In genomic region chr16:97396436-97396835, GRCm38 (mm10) we compare ENCODE assay signal across 22 mouse cellular contexts. TPM values are rescaled to one million over a fixed set of nuclear protein-coding genes. Genes with fewer than 3 reads are reported as not detected.
DNase-seq lines count a peak whose midpoint lies in the region.
"Had no signal": no experiment of that assay in that cellular context is flagged by ENCODE, and none has a peak within 500 bp of the region (broad histone marks: within the 10 kb centered on the region; RNA-seq: fewer than 3 reads in every experiment).

No protein-coding gene starts in this region.

- DNase-seq in frontal cortex, adult 2 months (ENCODE audit: extremely low spot score in 1 of 2, low spot score in 1 of 2), result peak; percentile 50 to 60
- DNase-seq in frontal cortex, postnatal 14 days (ENCODE audit: low spot score in 2 of 2), result no peak
- peak; percentile 36 to 39 for DNase-seq in left cerebral cortex, adult 9 months (ENCODE audit: low spot score in 2 of 2)
- no peak for DNase-seq in left cerebral cortex, postnatal 4 days
- DNase-seq in right cerebral cortex, adult 18-20 months, result peak; percentile 40
- DNase-seq in right cerebral cortex, postnatal 4 days, result no peak
- peak; percentile 81 for DNase-seq in brain, adult 2 months (ENCODE audit: low read depth, low spot score)
- no peak for DNase-seq in cerebellum, postnatal 10 days
- DNase-seq: adrenal gland, postnatal 10 days; adrenal gland, postnatal 36 days; B cell, adult 2 months; cerebellum, adult 11 months; cerebellum, adult 2 months; cerebellum, adult 9-11 months; cerebellum, postnatal 36 days; embryo, embryonic 11 days; gastrocnemius, postnatal 25 days; heart, adult 18-20 months; heart, postnatal 10 days; heart, postnatal 36 days had no signal

- intact Hi-C loops in left cerebral cortex, postnatal 4 days (cut with DNase I), result no loop called here

RNA-seq across cellular contexts. Expression of gene Bace2, which starts 39.9 kb away (rescaled TPM):
- polyA plus RNA-seq in frontal cortex, adult 2 months (2012; rRNA removed), result 2.8 and 3.1 TPM in 2 replicates
- total RNA-seq in left cerebral cortex, postnatal 4 days (2021), result 1 to 10 TPM; 8.3 to 8.8 TPM
- polyA plus RNA-seq: erythroblast, embryonic 14.5 days; G1E had no signal

Comparison
In these comparisons a context has a peak if more than half of its experiments do, and no peak if none do; other contexts are left out.
1. DNase-seq: peak in frontal cortex, adult 2 months (2 of 2), left cerebral cortex, adult 9 months (2 of 2), right cerebral cortex, adult 18-20 months (single experiment) and brain, adult 2 months (single experiment); none in frontal cortex, postnatal 14 days (0 of 2), left cerebral cortex, postnatal 4 days (single experiment), right cerebral cortex, postnatal 4 days (single experiment) and cerebellum, postnatal 10 days (0 of 2).